Mouse (Mus musculus) gastrocnemius, postnatal 36 days (tissue): ENCODE data around the gene Kif3a. TPM values are rescaled to one million over a fixed set of nuclear protein-coding genes. Genes with fewer than 3 reads are reported as not detected.
"Not testable (repeated sequence)": the region's sequence is repeated elsewhere in the genome, so short reads cannot be mapped to it uniquely, and the experiment has no call there.

Experiments
- DNase-seq, 2 experiments: peaks; one replicate each; pipeline ENCODE4 v3.0.0; 2022
- intact Hi-C: fragments of 180-260 bp; cut with DNase I; formaldehyde crosslinking; loops from one replicate; pipeline ENCODE4 v1.15.1; 2025
- total RNA-seq, 2 experiments: library from RNA; stranded (reverse); gene quantifications; 2 replicates each; pipeline ENCODE4 v1.2.3; 2021

Gene Kif3a
- total RNA-seq, 2 experiments from 2014 or later = 3.2 to 4.9 TPM

DNA sequence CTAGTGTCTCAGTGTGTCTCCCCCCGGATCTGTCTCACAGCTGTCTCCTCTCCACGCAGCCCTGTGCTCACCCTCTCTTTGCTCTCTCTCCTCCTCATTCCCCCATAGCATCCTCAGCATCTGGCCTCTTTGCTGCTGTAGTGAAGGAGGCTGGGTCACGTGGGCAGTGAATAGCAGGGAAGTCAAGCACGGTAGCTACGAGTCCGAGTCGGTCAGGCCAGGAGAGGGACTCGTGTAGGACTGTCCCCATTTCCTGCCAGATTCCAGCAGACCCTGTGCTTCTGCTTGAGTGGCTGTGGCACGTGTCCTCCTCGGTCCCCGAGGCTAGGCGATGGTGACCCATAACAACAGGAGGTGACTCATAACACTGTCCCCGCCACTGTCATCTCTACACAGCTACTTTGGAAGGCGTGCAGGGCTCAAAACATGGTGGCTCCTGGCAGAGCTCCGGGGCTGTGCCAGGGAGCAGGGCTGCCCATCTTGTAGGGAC, 28.1 kb upstream of the Kif3a start:
- intact Hi-C loops = no loop called here
- DNase-seq = no peak

- no peak for DNase-seq
- intact Hi-C loops = no loop called here
These were observed 26.8 kb upstream of the Kif3a start for GRCm38 (mm10) chr11:53540394-53540793.

GRCm38 (mm10) chr11:53541222-53541621, 26.0 kb upstream of the Kif3a start:
- DNase-seq = no peak
- intact Hi-C loops = no loop called here

DNA sequence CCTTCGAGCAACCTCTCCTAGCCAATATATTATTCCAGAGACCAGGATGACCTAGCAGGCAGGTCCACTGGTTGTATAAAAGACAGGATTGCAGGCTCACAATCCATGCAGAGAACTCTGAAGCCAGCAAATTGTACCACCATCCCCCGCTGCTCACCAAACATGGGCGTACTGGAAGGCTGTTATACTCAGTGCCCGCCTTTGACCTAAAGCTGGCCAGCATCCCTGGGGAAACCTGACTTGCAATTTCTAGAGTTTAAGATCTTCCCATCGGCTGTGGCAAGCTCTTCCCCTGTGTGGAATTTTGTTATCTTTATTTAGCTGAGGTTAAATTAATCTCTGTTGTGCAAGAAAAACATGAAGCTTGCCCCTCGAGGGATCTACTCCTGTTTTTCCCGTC, 24.2 kb upstream of the Kif3a start:
- intact Hi-C loops = no loop called here
- no peak for DNase-seq

DNA sequence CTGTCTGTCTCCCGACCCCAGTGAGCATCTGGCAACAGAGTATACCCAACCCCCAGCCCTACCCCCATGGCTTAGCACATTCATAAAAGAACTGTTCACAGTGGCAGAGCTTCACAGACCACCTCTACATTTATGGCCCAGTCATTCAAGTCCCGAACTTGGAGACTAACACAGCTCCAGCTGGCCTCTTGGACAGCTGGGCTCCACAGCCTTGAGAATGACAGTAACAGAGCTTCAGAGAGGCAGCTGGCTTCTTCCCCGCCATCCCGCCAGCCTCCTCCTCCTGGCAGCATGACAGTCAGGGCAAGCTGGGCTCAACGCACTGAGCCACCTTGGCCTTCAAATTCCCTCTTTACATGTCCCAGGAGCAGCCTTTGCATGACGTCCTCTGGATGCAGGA, 20.9 kb upstream of the Kif3a start:
- intact Hi-C loops = no loop called here
- no peak for DNase-seq

- DNase-seq = no peak
- intact Hi-C loops = no loop called here
These were observed 19.6 kb upstream of the Kif3a start for GRCm38 (mm10) chr11:53547566-53547965.

DNA sequence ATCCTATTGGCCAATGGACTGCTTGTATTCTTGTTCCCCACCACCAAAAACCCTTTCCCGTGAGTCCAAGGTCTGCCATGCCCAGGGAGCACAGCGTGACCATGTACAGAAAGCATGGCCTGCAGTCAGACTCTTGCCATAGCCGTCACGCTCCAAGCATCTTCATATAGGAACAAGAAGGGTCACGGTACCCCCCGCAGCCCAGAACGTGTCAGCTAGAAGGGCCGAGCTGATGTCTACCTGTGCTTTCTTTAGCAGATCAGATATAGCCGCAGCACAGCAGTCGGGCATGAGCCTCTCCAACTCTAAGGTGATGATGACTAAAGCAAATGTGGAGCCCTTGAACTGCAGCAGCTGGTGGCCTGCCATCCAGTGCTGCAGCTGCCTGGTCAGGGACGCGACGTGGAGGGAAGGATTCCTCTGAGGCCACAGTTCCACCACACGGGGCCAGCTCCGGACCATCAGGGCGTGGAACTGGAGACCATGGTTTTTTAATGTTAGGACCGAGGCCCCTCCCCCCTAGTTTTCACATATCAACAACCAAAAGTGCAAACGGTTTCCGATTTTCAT, 19.1 kb upstream of the Kif3a start:
- intact Hi-C loops = no loop called here
- no peak for DNase-seq

GRCm38 (mm10) chr11:53550714-53551113, 16.5 kb upstream of the Kif3a start:
- DNase-seq = no peak
- intact Hi-C loops = no loop called here

DNA sequence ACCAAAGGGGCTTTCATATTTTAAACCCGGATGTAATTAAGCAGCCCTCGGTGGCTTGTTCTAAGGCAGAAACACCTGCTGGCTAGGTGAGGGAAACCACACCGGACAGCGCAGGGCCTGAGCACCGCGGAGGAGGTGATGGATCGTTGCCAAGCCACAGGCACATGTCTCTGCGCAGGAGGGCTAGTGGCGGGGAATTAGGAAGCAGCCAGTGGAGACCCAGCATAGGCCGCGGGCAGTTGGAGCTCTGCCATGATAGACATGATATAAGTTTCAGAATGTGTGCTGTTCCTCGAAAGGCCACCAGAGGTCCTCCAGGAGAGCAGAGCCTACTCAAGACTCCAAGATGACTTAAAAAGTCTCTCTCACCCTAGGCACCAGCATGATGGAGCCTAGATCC, 15.4 kb upstream of the Kif3a start:
- intact Hi-C loops = no loop called here
- no peak for DNase-seq

DNA sequence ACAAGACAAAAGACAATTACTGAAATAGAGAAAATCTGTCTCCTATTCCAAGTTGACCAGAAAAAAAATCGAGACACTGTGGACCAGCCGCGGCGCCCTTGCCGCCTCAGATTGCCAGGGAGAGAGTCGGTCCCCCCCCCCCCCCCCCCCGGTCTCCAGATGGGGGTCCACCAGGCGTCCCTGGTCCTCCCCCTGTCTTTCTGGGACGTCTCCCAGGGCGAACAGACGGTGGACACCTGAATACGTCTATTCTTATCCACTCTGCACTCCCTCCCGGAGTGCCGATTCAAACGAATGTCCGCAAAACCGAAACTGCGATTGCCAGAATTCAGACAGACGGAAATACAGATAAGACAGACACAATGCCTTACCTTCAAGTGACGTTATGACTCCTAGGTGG, 10.7 kb upstream of the Kif3a start:
- intact Hi-C loops, DNase-seq: not testable (repeated sequence)

DNA sequence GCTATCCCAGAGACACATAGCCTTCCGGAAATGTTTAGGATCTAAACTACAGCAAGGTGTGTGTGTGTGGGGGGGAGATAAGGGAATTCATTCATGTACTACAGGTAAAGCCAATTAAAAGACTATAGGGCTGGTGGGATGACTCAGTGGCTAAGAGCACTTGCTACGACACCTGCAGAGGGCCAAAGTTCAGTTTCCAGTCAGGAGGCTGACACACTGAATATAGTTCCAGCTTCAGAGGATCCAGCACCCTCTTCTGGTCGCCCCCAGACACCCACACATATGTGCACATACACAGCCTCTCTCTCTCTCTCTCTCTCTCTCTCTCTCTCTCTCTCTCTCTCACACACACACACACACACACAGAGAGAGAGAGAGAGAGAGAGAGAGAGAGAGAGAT, 9.2 kb upstream of the Kif3a start:
- intact Hi-C loops, DNase-seq: not testable (repeated sequence)

- not testable (repeated sequence) for DNase-seq
- intact Hi-C loops = loop anchor here (10.0 kb wide), 1 partner anchor 85 kb away; the partner anchor contains the start of gene Gm9837
These were observed 7.2 kb upstream of the Kif3a start for GRCm38 (mm10) chr11:53559980-53560379.

DNA sequence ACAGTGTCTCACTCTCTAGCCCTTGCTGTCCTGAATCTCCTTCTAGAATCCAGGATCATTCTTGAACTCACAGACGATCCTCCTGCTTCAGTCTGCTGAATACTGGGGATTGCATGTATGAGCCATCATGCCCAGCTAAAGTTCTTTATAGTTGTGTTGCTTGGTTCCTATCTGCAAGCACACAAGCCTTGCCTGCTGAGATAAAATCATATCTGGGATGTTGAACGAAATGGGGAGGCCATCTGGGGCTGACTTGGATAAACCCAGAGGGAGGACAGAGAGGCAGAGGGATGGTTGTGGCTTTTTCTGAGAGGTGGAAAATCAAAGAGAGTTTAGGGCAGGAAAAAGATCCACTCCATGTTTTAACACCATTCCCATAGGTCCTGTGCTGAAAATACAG, 5.2 kb upstream of the Kif3a start:
- intact Hi-C loops = loop anchor here (10.0 kb wide), 1 partner anchor 87 kb away; the partner anchor contains the start of gene Gm9837

DNA sequence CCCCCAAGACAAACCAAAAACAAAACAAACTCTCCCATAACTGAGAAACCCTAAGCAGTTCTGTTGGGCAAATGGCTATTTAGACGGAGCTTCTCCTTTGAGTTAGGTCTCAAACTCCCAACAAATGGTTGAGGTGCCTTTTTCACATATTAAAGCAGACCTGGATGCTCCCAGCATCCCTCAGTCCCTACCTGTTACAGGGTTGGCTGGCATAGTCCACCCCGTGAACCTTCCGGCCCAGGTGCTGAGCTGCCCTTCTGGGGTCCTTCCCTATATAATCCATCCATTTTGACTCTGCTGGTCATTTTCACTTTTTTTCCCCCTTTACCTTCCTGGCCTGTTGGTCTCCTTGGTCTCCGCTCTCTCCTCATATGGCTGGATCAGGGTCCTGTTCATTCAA, 533 bp upstream of the Kif3a start:
- intact Hi-C loops = loop anchor here (10.0 kb wide), 1 partner anchor 92 kb away; the partner anchor contains the start of gene Gm9837
- no peak for DNase-seq

More for the DNA sequence above, 5.2 kb upstream of the Kif3a start:
- DNase-seq = no peak

DNA sequence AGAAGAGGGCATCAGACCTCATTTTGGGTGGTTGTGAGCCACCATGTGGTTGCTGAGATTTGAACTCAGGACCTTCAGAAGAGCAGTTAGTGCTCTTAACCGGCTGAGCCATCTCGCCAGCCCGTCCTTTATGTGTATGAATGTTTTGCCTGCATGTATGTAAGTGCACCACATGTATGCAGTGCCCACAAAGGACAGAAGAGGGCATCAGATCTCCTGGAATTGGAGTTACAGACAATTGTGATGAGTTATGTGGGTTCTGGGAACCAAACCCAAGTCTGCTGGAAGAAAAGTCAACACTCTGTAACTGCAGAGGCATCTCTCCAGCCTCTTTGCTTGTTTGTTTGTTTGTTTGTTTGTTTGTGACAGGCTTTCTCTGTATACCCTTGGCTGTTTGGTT, 13.4 kb downstream of the Kif3a start:
- intact Hi-C loops = no loop called here
- DNase-seq = no peak

DNA sequence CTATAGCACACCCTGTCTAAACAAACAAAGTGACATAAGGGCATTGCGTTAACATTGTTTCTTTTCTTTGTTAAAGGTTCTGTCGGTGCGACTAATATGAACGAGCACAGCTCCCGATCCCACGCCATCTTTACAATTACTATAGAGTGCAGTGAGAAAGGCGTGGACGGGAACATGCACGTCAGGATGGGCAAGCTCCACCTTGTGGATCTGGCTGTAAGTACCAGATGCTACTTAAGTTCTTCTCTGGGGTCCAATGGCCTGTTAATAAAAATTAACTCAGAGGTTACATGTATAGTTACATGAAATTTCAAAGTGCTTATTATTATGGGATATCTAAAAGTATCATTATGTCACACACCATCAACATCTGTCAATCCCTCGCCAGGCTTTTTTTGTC, 16.0 kb downstream of the Kif3a start:
- DNase-seq = no peak
- intact Hi-C loops = no loop called here

- intact Hi-C loops = no loop called here
- DNase-seq = no peak
These were observed 17.7 kb downstream of the Kif3a start for GRCm38 (mm10) chr11:53584849-53585248.

- intact Hi-C loops = no loop called here
- no peak for DNase-seq
These were observed 18.3 kb downstream of the Kif3a start for GRCm38 (mm10) chr11:53585510-53585909.

- DNase-seq = no peak
- intact Hi-C loops = no loop called here
These were observed 21.1 kb downstream of the Kif3a start for GRCm38 (mm10) chr11:53588279-53588678.

GRCm38 (mm10) chr11:53590368-53590768, 23.2 kb downstream of the Kif3a start:
- no peak for DNase-seq
- intact Hi-C loops = no loop called here

DNA sequence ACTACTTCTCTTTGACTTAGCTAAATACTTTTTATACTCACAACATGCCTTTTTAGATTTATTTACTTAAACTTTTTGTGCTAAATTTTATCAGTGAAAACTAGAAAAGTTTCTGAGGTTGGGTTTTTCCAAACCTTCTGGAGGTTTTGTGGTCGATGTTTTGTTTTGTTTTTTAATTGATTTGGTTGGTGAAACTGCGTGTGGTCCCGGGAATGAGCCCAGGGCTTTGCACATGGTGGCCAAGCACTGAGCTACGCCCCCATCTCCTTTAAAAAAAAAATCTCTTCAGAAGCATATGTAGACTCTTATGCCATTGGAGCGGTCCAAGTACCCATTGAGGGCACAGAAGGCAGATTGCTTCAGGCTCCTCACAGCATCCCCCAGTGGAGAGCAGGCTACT, 23.9 kb downstream of the Kif3a start:
- no peak for DNase-seq
- intact Hi-C loops = no loop called here

DNA sequence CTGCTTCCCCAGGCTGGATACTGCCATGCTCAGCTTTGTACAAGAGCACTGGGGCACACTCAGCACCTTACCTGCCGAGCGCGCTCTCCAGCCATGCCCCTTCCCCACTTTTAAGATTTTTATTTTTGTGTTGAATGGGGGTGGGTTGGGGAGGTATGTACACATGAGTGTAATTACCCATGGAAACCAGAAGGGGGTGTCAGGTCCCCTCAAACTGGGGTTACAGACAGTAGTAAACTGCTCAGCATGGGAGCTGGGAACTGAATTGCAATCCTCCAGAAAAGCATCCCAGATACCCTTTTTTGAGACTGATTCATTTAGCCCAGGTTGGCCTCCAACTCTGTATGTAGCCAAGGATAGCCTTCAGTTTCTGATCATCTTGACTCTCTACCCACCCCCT, 37.8 kb downstream of the Kif3a start:
- no peak for DNase-seq
- intact Hi-C loops = no loop called here

- intact Hi-C loops = no loop called here
- no peak for DNase-seq
These were observed 38.4 kb downstream of the Kif3a start for GRCm38 (mm10) chr11:53605609-53606008.
